8 mouse cellular contexts compared by ENCODE assay signal in genomic region chr6:87532953-87533710, GRCm38 (mm10). TPM values are rescaled to one million over a fixed set of nuclear protein-coding genes. Genes with fewer than 3 reads are reported as not detected.
DNase-seq lines count a peak whose midpoint lies in the region; ATAC-seq and TF ChIP-seq lines count a peak whose summit lies in the region.

TSS of gene Arhgap25 (minus strand) at chr6:87533259.

- peak within 1 kb of the TSS; percentile 17; the same call in 1 of the 2 replicates for H3K27ac ChIP-seq in heart, embryonic 10.5 days
- no peak within 1 kb of the TSS for H3K27ac ChIP-seq in heart, embryonic 11.5 days (ENCODE audit: low read depth, low read length)
- peak within 1 kb of the TSS; percentile 99 for H3K27ac ChIP-seq in bone marrow macrophage, adult 2 months (ENCODE audit: insufficient read depth, low read depth, low read length)
- H3K27ac ChIP-seq in liver, embryonic 13.5 days = peak within 1 kb of the TSS; percentile 56; the same call in 1 of the 2 replicates
- no peak within 1 kb of the TSS for H3K27ac ChIP-seq in midbrain, embryonic 13.5 days

- no peaks in the 10 kb centered on the region for H3K9me3 ChIP-seq in heart, embryonic 10.5 days
- H3K9me3 ChIP-seq in heart, embryonic 11.5 days (replicated peaks; ENCODE audit: control insufficient read depth, low read length) = no peaks in the 10 kb centered on the region
- H3K9me3 ChIP-seq in liver, embryonic 13.5 days (replicated peaks) = no peaks in the 10 kb centered on the region
- no peaks in the 10 kb centered on the region for H3K9me3 ChIP-seq in midbrain, embryonic 13.5 days

- no peak for TF ChIP-seq POLR2A in bone marrow macrophage, adult 2 months (IDR thresholded peaks at IDR 0.05; ENCODE audit: borderline replicate concordance, low read depth, low read length)

- TF ChIP-seq CTCF in bone marrow macrophage, adult 2 months (IDR thresholded peaks at IDR 0.05; ENCODE audit: low read depth, low read length) = no peak

- peaks cover 25% of the 10 kb centered on the region for H3K4me1 ChIP-seq in heart, embryonic 10.5 days
- H3K4me1 ChIP-seq in heart, embryonic 11.5 days (ENCODE audit: control insufficient read depth, insufficient read depth, low read length) = peaks cover 3% of the 10 kb centered on the region; the same call in 1 of the 2 replicates
- peaks cover 37% of the 10 kb centered on the region for H3K4me1 ChIP-seq in bone marrow macrophage, adult 2 months (ENCODE audit: control insufficient read depth, insufficient read depth, low read length)
- H3K4me1 ChIP-seq in liver, embryonic 13.5 days (replicated peaks) = peaks cover 53% of the 10 kb centered on the region
- 0 out of 2 replicates have a peak, but pooled peaks cover 4% of the 10 kb centered on the region for H3K4me1 ChIP-seq in midbrain, embryonic 13.5 days (replicated peaks)

- no peaks in the 10 kb centered on the region for H3K36me3 ChIP-seq in heart, embryonic 10.5 days
- no peaks in the 10 kb centered on the region for H3K36me3 ChIP-seq in heart, embryonic 11.5 days (ENCODE audit: control insufficient read depth, insufficient read depth, low read length)
- H3K36me3 ChIP-seq in liver, embryonic 13.5 days = no peaks in the 10 kb centered on the region
- no peaks in the 10 kb centered on the region for H3K36me3 ChIP-seq in midbrain, embryonic 13.5 days

- H3K27me3 ChIP-seq in heart, embryonic 10.5 days (ENCODE audit: insufficient read depth, poor library complexity, severe bottlenecking) = 0 out of 2 replicates have a peak, but pooled peaks cover 18% of the 10 kb centered on the region
- peaks cover 4% of the 10 kb centered on the region; the same call in 1 of the 2 replicates for H3K27me3 ChIP-seq in heart, embryonic 11.5 days (ENCODE audit: control insufficient read depth, insufficient read depth, low read length)
- H3K27me3 ChIP-seq in liver, embryonic 13.5 days = peaks cover 31% of the 10 kb centered on the region
- peaks cover 6% of the 10 kb centered on the region; the same call in 1 of the 2 replicates for H3K27me3 ChIP-seq in midbrain, embryonic 13.5 days

- H3K9ac ChIP-seq in heart, embryonic 11.5 days (ENCODE audit: low read depth, low read length) = no peak within 1 kb of the TSS
- 0 out of 2 replicates have a peak within 1 kb of the TSS, but pooled peaks have one; percentile 14 for H3K9ac ChIP-seq in liver, embryonic 13.5 days
- H3K9ac ChIP-seq in midbrain, embryonic 13.5 days (replicated peaks) = no peak within 1 kb of the TSS

- no peak within 1 kb of the TSS for H3K4me3 ChIP-seq in heart, embryonic 10.5 days
- H3K4me3 ChIP-seq in heart, embryonic 11.5 days (ENCODE audit: low read depth, low read length) = no peak within 1 kb of the TSS
- H3K4me3 ChIP-seq in bone marrow macrophage, adult 2 months (ENCODE audit: insufficient read depth, low read length) = peak within 1 kb of the TSS; percentile 71
- H3K4me3 ChIP-seq in liver, embryonic 13.5 days (replicated peaks) = peak within 1 kb of the TSS; percentile 14
- H3K4me3 ChIP-seq in midbrain, embryonic 13.5 days (replicated peaks) = no peak within 1 kb of the TSS

- no peak for ATAC-seq in heart, embryonic 11.5 days (replicated peaks; ENCODE audit: insufficient number of reproducible peaks, low FRiP score, low TSS enrichment)
- no peak for ATAC-seq in liver, embryonic 13.5 days (ENCODE audit: low read depth)
- no peak for ATAC-seq in midbrain, embryonic 13.5 days

- no peak for DNase-seq in heart, embryonic 10.5 days (ENCODE audit: low spot score)
- DNase-seq in liver, embryonic 13.5 days = no peak
- DNase-seq in spleen, adult 12 weeks (ENCODE audit: low spot score) = peak; percentile 43
- DNase-seq in urinary bladder, postnatal 10 days (ENCODE audit: low spot score) = no peak
- no peak for DNase-seq in kidney, postnatal 10 days

- no peak within 1 kb of the TSS for H3K4me2 ChIP-seq in heart, embryonic 11.5 days
- H3K4me2 ChIP-seq in liver, embryonic 13.5 days = peak within 1 kb of the TSS; percentile 25
- H3K4me2 ChIP-seq in midbrain, embryonic 13.5 days (replicated peaks) = no peak within 1 kb of the TSS

- WGBS in heart, embryonic 10.5 days = 57% methylated on average over 14 of the region's 14 CpGs
- WGBS in heart, embryonic 11.5 days (ENCODE audit: insufficient replicate concordance) = 57% methylated on average over 14 of the region's 14 CpGs
- WGBS in liver, embryonic 13.5 days (ENCODE audit: insufficient replicate concordance) = 32% methylated on average over 14 of the region's 14 CpGs
- 73% methylated on average over 14 of the region's 14 CpGs for WGBS in midbrain, embryonic 13.5 days

RNA-seq across cellular contexts. Expression of gene Arhgap25, which starts in this region (rescaled TPM):
- polyA plus RNA-seq in heart, embryonic 10.5 days (2016; fragmentation: Nextera tagmentation; extraction: Ambion mirVana) = 2.3 and 3.9 TPM in 2 replicates
- 1.1 and 1.6 TPM in 2 replicates for polyA plus RNA-seq in heart, embryonic 11.5 days (2014; fragmentation: Nextera tagmentation; extraction: Ambion mirVana)
- 66.3 and 69.0 TPM in 2 replicates for polyA plus RNA-seq in bone marrow macrophage, adult 2 months (2012; ENCODE audit: insufficient read depth, insufficient read length, missing spikeins)
- 2.8 and 3.6 TPM in 2 replicates for polyA plus RNA-seq in liver, embryonic 13.5 days (2015; fragmentation: Nextera tagmentation; extraction: Ambion mirVana)
- polyA plus RNA-seq in midbrain, embryonic 13.5 days (2015; fragmentation: Nextera tagmentation; extraction: Ambion mirVana) = 1.2 and 1.5 TPM in 2 replicates

Comparison
In these comparisons a context has a peak if more than half of its experiments do, and no peak if none do; other contexts are left out.
1. RNA of gene Arhgap25 (polyA plus RNA-seq): 66.3 to 69.0 TPM in bone marrow macrophage, adult 2 months; 2.3 to 3.9 TPM in heart, embryonic 10.5 days, 2.8 to 3.6 TPM in liver, embryonic 13.5 days, 1.1 to 1.6 TPM in heart, embryonic 11.5 days and 1.2 to 1.5 TPM in midbrain, embryonic 13.5 days; every median in the first group is over 10 times any median in the second.
2. H3K27ac ChIP-seq: peak in heart, embryonic 10.5 days (single experiment), bone marrow macrophage, adult 2 months (single experiment) and liver, embryonic 13.5 days (single experiment); none in heart, embryonic 11.5 days (single experiment) and midbrain, embryonic 13.5 days (single experiment).
3. H3K4me3 ChIP-seq: peak in bone marrow macrophage, adult 2 months (single experiment) and liver, embryonic 13.5 days (single experiment); none in heart, embryonic 10.5 days (single experiment), heart, embryonic 11.5 days (single experiment) and midbrain, embryonic 13.5 days (single experiment).